Mouse (Mus musculus) MEL (cell line): ENCODE data around the gene Usp5. TPM values are rescaled to one million over a fixed set of nuclear protein-coding genes. Genes with fewer than 3 reads are reported as not detected.

Experiments
- DNase-seq: peaks from one replicate; pipeline ENCODE4 v3.0.0; 2011; ENCODE audit warnings: low read depth, low spot score
- H3K27ac ChIP-seq: 2 replicates; pipeline ENCODE4 v1.5.1; 2012; ENCODE audit warnings: low read depth, mild to moderate bottlenecking, control low read depth, low read length, moderate library complexity; ENCODE audit not compliant: control insufficient read depth
- H3K27me3 ChIP-seq, 2 experiments: fragments of 150-350 bp in 1 of 2; sonication (generic) in 1 of 2; 2 replicates each; pipeline ENCODE4 v1.6.1; 2012; ENCODE audit warnings: low read length in 2 of 2, mild to moderate bottlenecking in 2 of 2, improper control_type of control experiment in 1 of 2, moderate library complexity in 1 of 2; ENCODE audit not compliant: insufficient read depth in 2 of 2, control insufficient read depth in 1 of 2
- H3K36me3 ChIP-seq, 2 experiments: 2 replicates each; pipeline ENCODE4 v1.6.1; 2012 to 2014; ENCODE audit warnings: low read length in 2 of 2, improper control_type of control experiment in 1 of 2, inconsistent platforms in 1 of 2, mild to moderate bottlenecking in 1 of 2; ENCODE audit not compliant: insufficient read depth in 2 of 2, control insufficient read depth in 1 of 2
- H3K4me1 ChIP-seq, 2 experiments: fragments of 150-350 bp in 1 of 2; sonication (generic) in 1 of 2; 2 replicates each; pipeline ENCODE4 v1.6.1; 2012; ENCODE audit warnings: low read length in 2 of 2, improper control_type of control experiment in 1 of 2, mild to moderate bottlenecking in 1 of 2; ENCODE audit not compliant: insufficient read depth in 2 of 2, control insufficient read depth in 1 of 2
- H3K4me3 ChIP-seq, 2 experiments: fragments of 150-350 bp in 1 of 2; sonication (generic) in 1 of 2; 2 replicates each; pipeline ENCODE4 v1.5.1; 2012; ENCODE audit warnings: low read depth in 2 of 2, low read length in 2 of 2, mild to moderate bottlenecking in 2 of 2, moderate library complexity in 2 of 2, control low read depth in 1 of 2, improper control_type of control experiment in 1 of 2; ENCODE audit not compliant: control insufficient read depth in 1 of 2, insufficient read depth in 1 of 2
- H3K79me2 ChIP-seq: 2 replicates; pipeline ENCODE4 v1.6.1; 2012; ENCODE audit warnings: mild to moderate bottlenecking, low read length, moderate library complexity; ENCODE audit not compliant: control insufficient read depth, poor library complexity, insufficient read depth
- H3K9ac ChIP-seq: 2 replicates; pipeline ENCODE4 v1.6.1; 2012; ENCODE audit warnings: low read depth, mild to moderate bottlenecking, control low read depth, low read length, moderate library complexity; ENCODE audit not compliant: control insufficient read depth, poor library complexity, severe bottlenecking
- H3K9me3 ChIP-seq: fragments of 150-350 bp; sonication (generic); replicated peaks from 2 replicates; pipeline ENCODE4 v1.6.1; 2012; ENCODE audit warnings: mild to moderate bottlenecking, low read length, improper control_type of control experiment, moderate library complexity; ENCODE audit not compliant: insufficient read depth
- CTCF ChIP-seq, 3 experiments: IDR thresholded peaks in 2 of 3; conservative IDR thresholded peaks in 1 of 3; 2 replicates each; pipeline ENCODE4 v1.5.1; 2011 to 2012; ENCODE audit warnings: low read length in 3 of 3, low read depth in 2 of 3, mild to moderate bottlenecking in 2 of 3, improper control_type of control experiment in 1 of 3, inconsistent platforms in 1 of 3, mixed read lengths in 1 of 3, moderate library complexity in 1 of 3; ENCODE audit not compliant: control insufficient read depth in 1 of 3, insufficient read depth in 1 of 3, poor library complexity in 1 of 3, severe bottlenecking in 1 of 3
- E2F4 ChIP-seq: IDR thresholded peaks from 2 replicates; pipeline ENCODE4 v1.6.1; 2011; ENCODE audit warnings: low read depth, low read length, improper control_type of control experiment, borderline replicate concordance
- EP300 ChIP-seq, 2 experiments: IDR thresholded peaks; 2 replicates each; pipeline ENCODE4 v1.6.1; 2011; ENCODE audit warnings: improper control_type of control experiment in 2 of 2, low read length in 2 of 2, low read depth in 1 of 2, mild to moderate bottlenecking in 1 of 2
- ETS1 ChIP-seq: IDR thresholded peaks from 2 replicates; pipeline ENCODE4 v1.6.1; 2012; ENCODE audit warnings: low read depth, mild to moderate bottlenecking, inconsistent platforms, low read length, improper control_type of control experiment, moderate library complexity
- GABPA ChIP-seq: IDR thresholded peaks from 2 replicates; pipeline ENCODE4 v1.6.1; 2012; ENCODE audit warnings: low read depth, mild to moderate bottlenecking, inconsistent platforms, low read length, improper control_type of control experiment, moderate library complexity
- GATA1 ChIP-seq: IDR thresholded peaks from 2 replicates; pipeline ENCODE4 v1.6.1; 2011; ENCODE audit warnings: low read depth, low read length, improper control_type of control experiment
- HCFC1 ChIP-seq: IDR thresholded peaks from 2 replicates; pipeline ENCODE4 v1.6.1; 2012; ENCODE audit warnings: low read depth, mild to moderate bottlenecking, inconsistent platforms, low read length, improper control_type of control experiment, moderate library complexity
- KAT2A ChIP-seq: conservative IDR thresholded peaks from 2 replicates; pipeline ENCODE4 v1.6.1; 2012; ENCODE audit warnings: low read depth, low read length, improper control_type of control experiment, inconsistent platforms
- MAX ChIP-seq: IDR thresholded peaks from 2 replicates; pipeline ENCODE4 v1.6.1; 2011; ENCODE audit warnings: low read length, improper control_type of control experiment
- MYC ChIP-seq: IDR thresholded peaks from 2 replicates; pipeline ENCODE4 v1.6.1; 2011; ENCODE audit warnings: low read depth, mild to moderate bottlenecking, low read length, improper control_type of control experiment, moderate library complexity
- NRF1 ChIP-seq: IDR thresholded peaks from 2 replicates; pipeline ENCODE4 v1.6.1; 2014; ENCODE audit warnings: low read depth, mild to moderate bottlenecking, inconsistent platforms, low read length, improper control_type of control experiment, moderate library complexity; ENCODE audit not compliant: poor library complexity, insufficient read depth, severe bottlenecking
- POLR2AphosphoS5 ChIP-seq: IDR thresholded peaks from 2 replicates; pipeline ENCODE4 v1.6.1; 2012; ENCODE audit warnings: low read depth, borderline replicate concordance, mild to moderate bottlenecking, inconsistent platforms, low read length, moderate library complexity, mixed read lengths
- SIN3A ChIP-seq: IDR thresholded peaks from 2 replicates; pipeline ENCODE4 v1.6.1; 2012; ENCODE audit warnings: low read length, improper control_type of control experiment, inconsistent platforms
- TBP ChIP-seq: IDR thresholded peaks from 2 replicates; pipeline ENCODE4 v1.8.0; 2011; ENCODE audit warnings: low read depth, low read length, improper control_type of control experiment
- TCF12 ChIP-seq: IDR thresholded peaks from 2 replicates; pipeline ENCODE4 v1.6.1; 2014; ENCODE audit warnings: low read depth, mild to moderate bottlenecking, inconsistent platforms, low read length, improper control_type of control experiment, moderate library complexity
- ZNF384 ChIP-seq: IDR thresholded peaks from 2 replicates; pipeline ENCODE4 v1.6.1; 2012; ENCODE audit warnings: low read depth, mild to moderate bottlenecking, inconsistent platforms, low read length, improper control_type of control experiment
- polyA plus RNA-seq, 2 experiments: library from polyadenylated mRNA; stranded (reverse) in 1 of 2; unstranded in 1 of 2; fragments of >175 nt in 1 of 2; fragments of >200 nt in 1 of 2; gene quantifications; 2 replicates each; pipeline versions ENCODE4 v1.2.1 to v1.2.4; 2012; ENCODE audit warnings: low replicate concordance in 2 of 2, low read depth in 1 of 2; ENCODE audit not compliant: insufficient read length in 2 of 2, insufficient read depth in 1 of 2, missing spikeins in 1 of 2
- total RNA-seq: library from RNA; depleted of rRNA; stranded (reverse); fragments of 300-350 nt; gene quantifications from 2 replicates; pipeline ENCODE4 v1.2.3, GENCODE M21; 2012

Usp5 gene
- total and polyA plus RNA-seq, 3 experiments = 102 to 129 TPM; not detected in 1

GRCm38 (mm10) chr6:124856321-124856720 is 27.0 kb upstream of the Usp5 start:
- TF ChIP-seq GATA1 (no peak), TBP (no peak)

DNA sequence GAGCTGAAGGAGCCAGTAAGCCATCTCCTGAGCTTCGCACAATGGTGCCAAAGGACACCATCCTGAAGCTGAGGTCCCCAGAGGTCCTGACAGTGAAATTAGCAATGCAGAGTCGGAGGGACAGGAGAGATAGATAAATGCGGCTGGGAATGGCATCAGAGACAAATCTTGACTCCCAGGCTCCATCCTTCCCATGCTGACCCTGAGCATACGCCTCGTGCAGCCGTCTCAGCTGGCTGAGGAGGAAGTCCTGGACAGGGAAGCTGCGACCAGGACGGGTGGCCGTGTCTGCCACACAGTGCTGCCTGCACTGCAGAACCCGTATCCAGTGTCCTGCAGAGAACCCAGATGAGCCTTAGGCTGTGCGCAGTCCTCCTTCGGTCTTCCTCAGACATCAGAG is 25.4 kb upstream of the Usp5 start:
- H3K27ac ChIP-seq = no peak overlapping the region
- no peaks in the 10 kb centered on the region for H3K9me3 ChIP-seq
- peaks cover 13 to 15% of the 10 kb centered on the region in 2 experiments for H3K27me3 ChIP-seq
- H3K4me1 ChIP-seq = peaks cover 0 to 3% of the 10 kb centered on the region in 2 experiments; a peak in 1 of 4 replicates
- no peak overlapping the region for H3K9ac ChIP-seq
- TF ChIP-seq MAX (no peak), NRF1 (no peak), TCF12 (no peak), GATA1 (no peak)
- TF ChIP-seq, all 39 proteins: peak for 0
- no peak for DNase-seq
- Histone ChIP-seq H3K36me3 (no peaks in the 10 kb centered on the region), H3K79me2 (no peaks in the 10 kb centered on the region), H3K4me3 (no peak overlapping the region)

More at GRCm38 (mm10) chr6:124856321-124856720, 27.0 kb upstream of the Usp5 start:
- peak; percentile 21 for DNase-seq
- Histone ChIP-seq H3K9me3 (no peaks in the 10 kb centered on the region), H3K27me3 (peaks cover 7 to 9% of the 10 kb centered on the region in 2 experiments), H3K79me2 (no peaks in the 10 kb centered on the region), H3K4me1 (peaks cover 0 to 3% of the 10 kb centered on the region in 2 experiments; a peak in 1 of 4 replicates), H3K9ac (peak overlapping the region; percentile 19; the same call in 1 of the 2 replicates), H3K27ac (no peak overlapping the region), H3K4me3 (peak overlapping the region; percentile 24 to 45), H3K36me3 (no peaks in the 10 kb centered on the region)

DNA sequence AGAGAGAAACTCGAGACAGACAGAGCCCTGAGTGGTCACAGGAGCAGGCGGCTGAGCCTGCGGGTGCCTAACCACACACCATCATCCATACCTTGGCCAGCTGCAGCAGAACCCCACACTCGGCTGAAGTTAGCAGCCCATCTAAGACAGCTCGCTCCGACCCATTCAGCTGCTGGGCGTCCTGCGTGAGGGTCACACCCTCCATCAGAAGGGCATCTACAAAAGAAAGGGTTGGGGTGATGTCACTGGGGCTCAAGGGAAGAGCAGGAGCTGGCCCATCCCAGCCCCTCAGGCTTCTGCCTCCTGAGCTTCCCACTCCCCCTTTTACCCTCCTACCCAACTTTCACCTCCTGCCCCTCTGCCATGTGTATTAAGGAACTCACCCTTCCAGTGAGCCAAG is 21.3 kb upstream of the Usp5 start:
- Histone ChIP-seq H3K36me3 (no peaks in the 10 kb centered on the region), H3K27ac (no peak overlapping the region), H3K4me3 (no peak overlapping the region), H3K79me2 (no peaks in the 10 kb centered on the region), H3K4me1 (no peaks in the 10 kb centered on the region), H3K9me3 (no peaks in the 10 kb centered on the region), H3K27me3 (peaks cover 16 to 17% of the 10 kb centered on the region in 2 experiments), H3K9ac (no peak overlapping the region)
- TF ChIP-seq HCFC1 = no peak
- TF ChIP-seq ETS1 = no peak
- TF ChIP-seq EP300 (IDR thresholded peaks at IDR 0.05; ENCODE audit: low read depth in 1 of 2, low read length in 2 of 2) = no peak
- TF ChIP-seq GABPA = no peak
- no peak for TF ChIP-seq SIN3A
- TF ChIP-seq POLR2AphosphoS5 = no peak
- no peak for TF ChIP-seq MYC
- TF ChIP-seq MAX = no peak
- no peak for TF ChIP-seq KAT2A
- no peak for TF ChIP-seq CTCF (IDR thresholded peaks at IDR 0.05 in 2 of 3, conservative IDR thresholded peaks at IDR 0.05 in 1 of 3; ENCODE audit: control insufficient read depth in 1 of 3, insufficient read depth in 1 of 3, low read depth in 2 of 3, low read length in 3 of 3, poor library complexity in 1 of 3, severe bottlenecking in 1 of 3)
- TF ChIP-seq ZNF384 = no peak
- no peak for TF ChIP-seq E2F4
- DNase-seq = no peak
